Mouse (Mus musculus) C2C12 (cell line): Measurements from ENCODE around the gene Dnah11. TPM values are rescaled to one million over a fixed set of nuclear protein-coding genes. Genes with fewer than 3 reads are reported as not detected.

Experiments used
- H3K27me3 ChIP-seq: one replicate; pipeline ENCODE4 v1.6.1; 2011; ENCODE audit not compliant: control insufficient read depth, insufficient read depth, insufficient read length
- H3K36me3 ChIP-seq: one replicate; pipeline ENCODE4 v1.6.1; 2011; ENCODE audit not compliant: control insufficient read depth, insufficient read depth
- H3K4me3 ChIP-seq: one replicate; pipeline ENCODE4 v1.5.1; 2011; ENCODE audit warnings: mild to moderate bottlenecking, control low read depth; ENCODE audit not compliant: poor library complexity, insufficient read depth, severe bottlenecking
- H3K79me2 ChIP-seq: one replicate; pipeline ENCODE4 v1.6.1; 2011; ENCODE audit not compliant: control insufficient read depth, insufficient read depth
- H3K79me3 ChIP-seq: one replicate; pipeline ENCODE4 v1.6.1; 2011; ENCODE audit warnings: low read depth, control low read depth
- H3ac ChIP-seq: one replicate; pipeline ENCODE3; 2011; ENCODE audit warnings: low read depth; ENCODE audit not compliant: control insufficient read depth, insufficient read length
- CEBPB ChIP-seq: IDR thresholded peaks from one replicate; pipeline ENCODE4 v1.6.1; 2011; ENCODE audit warnings: low read depth, mild to moderate bottlenecking, control low read depth, moderate library complexity
- CTCF ChIP-seq: IDR thresholded peaks from one replicate; pipeline ENCODE4 v1.5.1; 2011; ENCODE audit not compliant: control insufficient read depth, insufficient read depth, insufficient read length
- FOSL1 ChIP-seq: IDR thresholded peaks from one replicate; pipeline ENCODE4 v1.8.0; 2011; ENCODE audit warnings: mild to moderate bottlenecking, low read length; ENCODE audit not compliant: poor library complexity, insufficient read depth, severe bottlenecking
- MAX ChIP-seq: IDR thresholded peaks from one replicate; pipeline ENCODE4 v1.6.1; 2011; ENCODE audit warnings: mild to moderate bottlenecking, control low read depth
- MYOD1 ChIP-seq: IDR thresholded peaks from one replicate; pipeline ENCODE4 v1.6.1; 2011; ENCODE audit warnings: low read depth; ENCODE audit not compliant: control insufficient read depth, insufficient read length
- MYOG ChIP-seq: IDR thresholded peaks from one replicate; pipeline ENCODE4 v1.6.1; 2011; ENCODE audit not compliant: control insufficient read depth, insufficient read length; ENCODE audit errors: extremely low read depth
- USF1 ChIP-seq: IDR thresholded peaks from one replicate; pipeline ENCODE4 v1.6.1; 2011; ENCODE audit warnings: low read depth, mild to moderate bottlenecking, control low read depth, moderate library complexity
- long read RNA-seq, 2 experiments: library from polyadenylated mRNA; unstranded; transcript quantifications; one replicate each; pipeline ENCODE4 v2.0.0; 2019 to 2020
- polyA plus RNA-seq: library from polyadenylated mRNA; unstranded; fragments of >200 nt; fragmentation: generic; extraction: Trizol; gene quantifications from one replicate; pipeline ENCODE4 v1.2.1, GENCODE M21; 2012; ENCODE audit warnings: missing spikeins

The Dnah11 gene
- under 0.01 TPM for polyA plus RNA-seq
- long read RNA-seq, experiment 1, result 0 reads
- long read RNA-seq, experiment 2, result 0 reads

GRCm38 (mm10) chr12:118198386-118199093 is at the start of gene Dnah11:
Dnah11 (minus strand) TSS chr12:118199043.
- Histone ChIP-seq H3K27me3 (no peaks in the 10 kb centered on the region), H3K4me3 (no peak within 1 kb of the TSS), H3K36me3 (no peaks in the 10 kb centered on the region), H3K79me2 (no peaks in the 10 kb centered on the region), H3K79me3 (no peaks in the 10 kb centered on the region), H3ac (no peak within 1 kb of the TSS)
- TF ChIP-seq CTCF (no peak), USF1 (no peak), CEBPB (no peak), MYOD1 (no peak), MYOG (no peak), MAX (no peak), FOSL1 (no peak)

GRCm38 (mm10) chr12:118221182-118221581 is 22.3 kb upstream of the Dnah11 start:
- Histone ChIP-seq H3K27me3 (no peaks in the 10 kb centered on the region), H3K79me2 (no peaks in the 10 kb centered on the region), H3K36me3 (no peaks in the 10 kb centered on the region), H3ac (no peak overlapping the region), H3K4me3 (no peak overlapping the region), H3K79me3 (no peaks in the 10 kb centered on the region)
- TF ChIP-seq USF1, result no peak
- no peak for TF ChIP-seq MAX
- TF ChIP-seq FOSL1, result no peak
- TF ChIP-seq MYOG, result no peak
- TF ChIP-seq MYOD1, result no peak
- no peak for TF ChIP-seq CTCF
- TF ChIP-seq CEBPB, result no peak

- no peak overlapping the region for H3ac ChIP-seq
- H3K27me3 ChIP-seq, result no peaks in the 10 kb centered on the region
- no peak overlapping the region for H3K4me3 ChIP-seq
- TF ChIP-seq MYOD1 (no peak), MYOG (no peak), CTCF (no peak), USF1 (no peak), CEBPB (no peak), MAX (no peak), FOSL1 (no peak)
- H3K79me2 ChIP-seq, result no peaks in the 10 kb centered on the region
- no peaks in the 10 kb centered on the region for H3K79me3 ChIP-seq
- no peaks in the 10 kb centered on the region for H3K36me3 ChIP-seq
Measured at GRCm38 (mm10) chr12:118220062-118220461, 21.2 kb upstream of the Dnah11 start.

- Histone ChIP-seq H3ac (no peak overlapping the region), H3K27me3 (no peaks in the 10 kb centered on the region), H3K79me2 (no peaks in the 10 kb centered on the region), H3K4me3 (no peak overlapping the region), H3K79me3 (no peaks in the 10 kb centered on the region), H3K36me3 (no peaks in the 10 kb centered on the region)
- TF ChIP-seq MYOD1 (no peak), MYOG (no peak), MAX (no peak), CEBPB (no peak), CTCF (no peak), USF1 (no peak), FOSL1 (no peak)
Measured at GRCm38 (mm10) chr12:118212163-118212562, 13.3 kb upstream of the Dnah11 start.

- H3K27me3 ChIP-seq, result no peaks in the 10 kb centered on the region
- no peak overlapping the region for H3K4me3 ChIP-seq
- no peak overlapping the region for H3ac ChIP-seq
- no peaks in the 10 kb centered on the region for H3K79me2 ChIP-seq
- no peak for TF ChIP-seq MYOD1
- TF ChIP-seq MAX, result no peak
- TF ChIP-seq CTCF, result no peak
- no peak for TF ChIP-seq CEBPB
- no peak for TF ChIP-seq MYOG
- no peak for TF ChIP-seq USF1
- TF ChIP-seq FOSL1, result no peak
- no peaks in the 10 kb centered on the region for H3K79me3 ChIP-seq
- no peaks in the 10 kb centered on the region for H3K36me3 ChIP-seq
Measured at GRCm38 (mm10) chr12:118196583-118196982, 2.3 kb downstream of the Dnah11 start.

GRCm38 (mm10) chr12:118189535-118189934 is 9.3 kb downstream of the Dnah11 start:
- TF ChIP-seq CTCF (no peak), MYOG (no peak), CEBPB (no peak), MYOD1 (no peak), FOSL1 (no peak), USF1 (no peak), MAX (no peak)
- Histone ChIP-seq H3K79me2 (no peaks in the 10 kb centered on the region), H3K27me3 (no peaks in the 10 kb centered on the region), H3ac (no peak overlapping the region), H3K4me3 (no peak overlapping the region), H3K36me3 (no peaks in the 10 kb centered on the region), H3K79me3 (no peaks in the 10 kb centered on the region)
